In the genomic region with DNA sequence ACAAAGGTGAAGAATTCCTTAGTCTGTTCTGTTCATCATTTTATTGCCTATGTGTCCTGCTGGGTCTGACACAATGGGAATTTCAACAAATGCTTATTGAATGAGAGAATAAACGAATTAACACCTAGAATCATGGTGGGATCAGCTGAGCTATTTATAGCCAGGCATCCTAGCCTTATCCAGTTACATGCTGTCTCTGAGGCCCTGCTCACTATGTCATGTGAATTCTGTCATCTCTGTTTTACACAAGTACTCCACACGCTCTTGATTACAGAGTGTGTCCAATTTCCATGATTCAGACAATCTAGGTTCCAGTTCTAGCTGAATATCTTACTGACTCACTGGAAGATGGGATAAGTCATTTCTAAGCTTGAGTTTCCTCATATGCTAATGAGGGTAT, we compare ENCODE assay signal across 20 mouse cellular contexts.
DNase-seq lines count a peak whose midpoint lies in the region; ATAC-seq lines count a peak whose summit lies in the region.
"Had no signal": no experiment of that assay in that cellular context is flagged by ENCODE, and none has a peak within 500 bp of the region (broad histone marks: within the 10 kb centered on the region; RNA-seq: fewer than 3 reads in every experiment).

No protein-coding gene starts in this region.

- H3K27ac ChIP-seq in midbrain, embryonic 15.5 days, result no peak overlapping the region
- no peak overlapping the region for H3K27ac ChIP-seq in midbrain, embryonic 16.5 days (ENCODE audit: low read length)
- H3K27ac ChIP-seq: embryonic facial prominence, embryonic 12.5 days; limb, embryonic 13.5 days; liver, embryonic 14.5 days had no signal

- H3K27me3 ChIP-seq in midbrain, embryonic 15.5 days (replicated peaks), result no peaks in the 10 kb centered on the region
- H3K27me3 ChIP-seq in midbrain, embryonic 16.5 days (ENCODE audit: control insufficient read depth, insufficient read depth, low read depth, low read length), result no peaks in the 10 kb centered on the region; the same call in 1 of the 2 replicates
- H3K27me3 ChIP-seq: CH12.LX; embryonic facial prominence, embryonic 12.5 days; limb, embryonic 13.5 days had no signal

- no peak overlapping the region for H3K4me3 ChIP-seq in midbrain, embryonic 15.5 days
- H3K4me3 ChIP-seq in midbrain, embryonic 16.5 days (ENCODE audit: low read depth, low read length), result no peak overlapping the region
- H3K4me3 ChIP-seq: embryonic facial prominence, embryonic 12.5 days; limb, embryonic 13.5 days had no signal

- ATAC-seq in midbrain, embryonic 15.5 days (replicated peaks), result 0 out of 2 replicates have a peak, but pooled peaks have one; percentile 50
- ATAC-seq in midbrain, embryonic 16.5 days, result no peak

- H3K4me2 ChIP-seq in midbrain, embryonic 15.5 days, result no peak overlapping the region
- no peak overlapping the region for H3K4me2 ChIP-seq in midbrain, embryonic 16.5 days (ENCODE audit: low read length)
- H3K4me2 ChIP-seq: embryonic facial prominence, embryonic 12.5 days; limb, embryonic 13.5 days had no signal

- WGBS in midbrain, embryonic 15.5 days, result 29% methylated on average over 2 of the region's 2 CpGs
- WGBS in midbrain, embryonic 16.5 days, result 25% methylated on average over 2 of the region's 2 CpGs

- no peak overlapping the region for H3K9ac ChIP-seq in midbrain, embryonic 15.5 days
- H3K9ac ChIP-seq in midbrain, embryonic 16.5 days (ENCODE audit: low read depth, low read length), result no peak overlapping the region
- H3K9ac ChIP-seq: embryonic facial prominence, embryonic 12.5 days; limb, embryonic 13.5 days; liver, embryonic 14.5 days had no signal

- H3K4me1 ChIP-seq in midbrain, embryonic 15.5 days, result peaks cover 7% of the 10 kb centered on the region
- peaks cover 8% of the 10 kb centered on the region for H3K4me1 ChIP-seq in midbrain, embryonic 16.5 days (ENCODE audit: control insufficient read depth, insufficient read depth, low read length)

- DNase-seq in embryo, embryonic 10.5 days (ENCODE audit: low spot score), result peak; percentile 21
- DNase-seq in embryo, embryonic 9.5 days (ENCODE audit: extremely low spot score), result no peak
- peak; percentile 53 for DNase-seq in heart, adult 11 months
- DNase-seq in heart, adult 18-20 months, result no peak
- no peak for DNase-seq in cerebellum, postnatal 36 days
- DNase-seq in right cerebral cortex, adult 2 months (ENCODE audit: low spot score in 2 of 2), result no peak
- DNase-seq: cerebellum, postnatal 10 days; gastrocnemius, postnatal 10 days; kidney, adult 2 months; kidney, postnatal 14 days; layer of hippocampus, adult 9-11 months; midbrain, embryonic 14.5 days; retina, postnatal 1 day; thymus, postnatal 36 days had no signal

- H3K9me3 ChIP-seq in midbrain, embryonic 15.5 days, result no peaks in the 10 kb centered on the region
- no peaks in the 10 kb centered on the region for H3K9me3 ChIP-seq in midbrain, embryonic 16.5 days (replicated peaks; ENCODE audit: control insufficient read depth, low read length, poor library complexity, severe bottlenecking)
- H3K9me3 ChIP-seq: embryonic facial prominence, embryonic 12.5 days; limb, embryonic 13.5 days had no signal

- no peaks in the 10 kb centered on the region for H3K36me3 ChIP-seq in midbrain, embryonic 15.5 days (replicated peaks)
- 0 out of 2 replicates have a peak, but pooled peaks cover 4% of the 10 kb centered on the region for H3K36me3 ChIP-seq in midbrain, embryonic 16.5 days (ENCODE audit: control insufficient read depth, insufficient read depth, low read length)
- H3K36me3 ChIP-seq: embryonic facial prominence, embryonic 12.5 days had no signal

Comparison
In these comparisons a context has a peak if more than half of its experiments do, and no peak if none do; other contexts are left out.
1. DNase-seq: peak in embryo, embryonic 10.5 days (single experiment) and heart, adult 11 months (single experiment); none in embryo, embryonic 9.5 days (single experiment), heart, adult 18-20 months (0 of 2), cerebellum, postnatal 36 days (0 of 2) and right cerebral cortex, adult 2 months (0 of 2).